Mouse (Mus musculus) midbrain, embryonic 13.5 days (tissue): ENCODE measurements around the gene Litaf. TPM values are rescaled to one million over a fixed set of nuclear protein-coding genes. Genes with fewer than 3 reads are reported as not detected.
A peak's percentile ranks its signal among the peaks of the same experiment; 100 is the strongest.

Experiments
- ATAC-seq: fragments of 200-750 bp; cut with Nextera tagmentation; 2 replicates; pipeline ENCODE4 v1.8.0; 2017; ENCODE audit warnings: mild to moderate bottlenecking, moderate TSS enrichment, moderate library complexity
- H3K27ac ChIP-seq: fragments of 300-500 bp; sonication (generic); 2 replicates; pipeline ENCODE4 v1.5.1; 2015; ENCODE audit warnings: inconsistent platforms, mild to moderate bottlenecking, moderate library complexity
- H3K27me3 ChIP-seq: fragments of 300-500 bp; sonication (generic); 2 replicates; pipeline ENCODE4 v1.6.1; 2015; ENCODE audit warnings: mild to moderate bottlenecking, inconsistent platforms
- H3K36me3 ChIP-seq: fragments of 300-500 bp; sonication (generic); 2 replicates; pipeline ENCODE4 v1.6.1; 2015; ENCODE audit warnings: mild to moderate bottlenecking, inconsistent platforms
- H3K4me1 ChIP-seq: fragments of 300-500 bp; sonication (generic); replicated peaks from 2 replicates; pipeline ENCODE4 v1.6.1; 2015; ENCODE audit warnings: inconsistent platforms
- H3K4me2 ChIP-seq: fragments of 300-500 bp; sonication (generic); replicated peaks from 2 replicates; pipeline ENCODE4 v1.6.1; 2015; ENCODE audit warnings: moderate library complexity, mild to moderate bottlenecking, inconsistent platforms
- H3K4me3 ChIP-seq: fragments of 300-500 bp; sonication (generic); replicated peaks from 2 replicates; pipeline ENCODE4 v1.5.1; 2015; ENCODE audit warnings: mild to moderate bottlenecking, inconsistent platforms
- H3K9ac ChIP-seq: fragments of 300-500 bp; sonication (generic); replicated peaks from 2 replicates; pipeline ENCODE4 v1.6.1; 2015; ENCODE audit warnings: mild to moderate bottlenecking, inconsistent platforms
- H3K9me3 ChIP-seq: fragments of 300-500 bp; sonication (generic); 2 replicates; pipeline ENCODE4 v1.6.1; 2016; ENCODE audit warnings: mild to moderate bottlenecking, inconsistent platforms
- WGBS: fragments of 180-500 bp; shearing (Covaris S2); methylation state at CpG from one replicate; pipeline ENCODE4 v1.1.7; 2015; 5-methylcytosine and 5-hydroxymethylcytosine counted together
- polyA plus RNA-seq: library from polyadenylated mRNA; unstranded; fragments of >200 nt; fragmentation: Nextera tagmentation; extraction: Ambion mirVana; gene quantifications from 2 replicates; pipeline ENCODE4 v1.2.1, GENCODE M21; 2015

Gene Litaf
- polyA plus RNA-seq, 1 experiment from 2014 or later = 33.5 TPM

DNA sequence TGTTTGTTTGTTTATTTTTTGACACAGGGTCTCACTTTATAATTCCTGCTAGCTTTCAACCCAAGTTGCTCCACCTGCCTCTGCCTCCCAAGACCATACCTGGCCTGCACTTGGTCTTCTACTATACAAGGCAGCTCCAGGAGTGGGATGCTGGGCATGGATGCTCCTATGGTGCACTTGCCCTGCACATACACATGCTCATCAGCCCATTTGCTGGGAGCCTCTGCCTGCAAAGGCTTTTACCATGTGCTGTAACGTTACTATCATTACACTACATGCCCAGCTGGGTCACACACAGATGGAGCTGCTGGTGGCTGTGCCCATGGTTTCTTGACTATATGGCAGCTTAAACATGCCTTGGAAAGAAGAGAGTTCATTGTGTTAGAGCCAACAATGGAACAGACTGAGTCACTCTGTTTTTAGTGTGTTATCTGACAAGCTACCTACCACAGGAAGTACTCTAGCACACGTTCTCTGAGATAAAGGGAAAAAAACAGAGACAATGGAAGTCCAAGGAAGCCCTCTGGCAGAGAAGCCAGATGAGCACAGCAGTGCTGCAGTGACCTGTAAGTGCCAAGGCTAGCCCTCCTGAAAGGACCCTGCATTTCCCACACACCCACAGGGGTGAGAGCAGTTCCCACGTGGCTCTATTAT lies 12.4 kb upstream of the Litaf start:
- H3K36me3 ChIP-seq = peaks cover 77% of the 10 kb centered on the region
- no peak overlapping the region for H3K9ac ChIP-seq
- no peak overlapping the region for H3K4me2 ChIP-seq
- no peaks in the 10 kb centered on the region for H3K27me3 ChIP-seq
- H3K4me1 ChIP-seq = peaks cover 8% of the 10 kb centered on the region
- no peak for ATAC-seq
- WGBS = 87% methylated on average over 3 of the region's 3 CpGs
- H3K27ac ChIP-seq = no peak overlapping the region
- no peak overlapping the region for H3K4me3 ChIP-seq
- no peaks in the 10 kb centered on the region for H3K9me3 ChIP-seq

DNA sequence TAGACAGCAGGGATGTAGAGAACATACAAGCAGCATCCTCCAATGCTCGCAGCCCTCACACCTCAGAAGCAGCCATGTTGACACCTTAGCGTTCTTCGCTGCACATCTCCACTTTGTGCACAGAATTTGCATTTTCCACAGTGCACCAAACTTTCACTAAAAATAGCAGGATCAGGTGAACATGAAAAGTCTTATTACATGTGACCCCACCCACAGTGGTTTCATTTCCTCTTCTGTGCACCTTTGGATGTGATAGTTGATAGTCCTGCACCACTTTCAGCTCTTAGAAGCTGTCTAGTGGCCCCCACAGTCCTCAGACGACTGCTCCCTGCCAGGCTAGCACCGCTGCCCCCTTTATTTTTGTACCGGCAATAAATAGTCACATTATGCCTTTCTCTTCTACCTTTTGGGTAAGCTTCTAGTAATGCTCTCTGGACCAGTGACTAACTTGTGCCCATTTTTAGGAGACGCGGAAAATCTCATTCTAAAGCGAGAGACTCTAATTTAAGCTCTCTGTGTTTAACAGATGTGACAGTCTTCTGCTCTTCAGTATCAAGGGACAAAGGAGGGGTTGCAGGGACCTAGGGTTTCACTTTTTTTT lies 11.7 kb upstream of the Litaf start:
- 94% methylated on average over 9 of the region's 9 CpGs for WGBS
- Histone ChIP-seq H3K4me1 (peaks cover 15% of the 10 kb centered on the region), H3K36me3 (peaks cover 77% of the 10 kb centered on the region), H3K9me3 (no peaks in the 10 kb centered on the region), H3K27ac (no peak overlapping the region), H3K27me3 (no peaks in the 10 kb centered on the region), H3K4me3 (no peak overlapping the region), H3K9ac (no peak overlapping the region), H3K4me2 (no peak overlapping the region)
- ATAC-seq = no peak

DNA sequence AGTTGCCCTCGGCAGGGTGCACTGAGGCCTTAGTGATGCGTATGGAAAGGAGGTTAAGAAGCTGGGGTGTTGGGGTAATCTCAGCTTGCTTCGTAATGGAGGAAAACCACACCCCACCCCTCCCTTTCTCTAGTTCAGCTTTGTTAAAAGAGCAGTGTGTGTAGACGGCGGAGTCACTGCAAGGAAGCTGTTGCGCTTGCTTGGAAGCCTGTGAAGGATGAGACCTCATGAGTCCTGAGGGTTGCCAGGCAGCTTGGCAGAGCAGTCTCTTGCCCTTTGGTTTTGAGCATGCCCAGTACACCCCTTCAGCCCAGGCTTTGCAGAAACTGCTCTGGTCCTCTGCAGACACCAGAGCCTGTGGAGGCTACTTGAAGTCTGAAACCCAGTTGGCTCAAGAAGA lies 7.1 kb upstream of the Litaf start:
- no peak overlapping the region for H3K4me3 ChIP-seq
- H3K9me3 ChIP-seq = no peaks in the 10 kb centered on the region
- H3K9ac ChIP-seq = no peak overlapping the region
- H3K4me2 ChIP-seq = no peak overlapping the region
- no peaks in the 10 kb centered on the region for H3K27me3 ChIP-seq
- H3K36me3 ChIP-seq = peaks cover 62% of the 10 kb centered on the region
- peaks cover 58% of the 10 kb centered on the region for H3K4me1 ChIP-seq
- H3K27ac ChIP-seq = no peak overlapping the region
- no peak for ATAC-seq
- 77% methylated on average over 6 of the region's 6 CpGs for WGBS

DNA sequence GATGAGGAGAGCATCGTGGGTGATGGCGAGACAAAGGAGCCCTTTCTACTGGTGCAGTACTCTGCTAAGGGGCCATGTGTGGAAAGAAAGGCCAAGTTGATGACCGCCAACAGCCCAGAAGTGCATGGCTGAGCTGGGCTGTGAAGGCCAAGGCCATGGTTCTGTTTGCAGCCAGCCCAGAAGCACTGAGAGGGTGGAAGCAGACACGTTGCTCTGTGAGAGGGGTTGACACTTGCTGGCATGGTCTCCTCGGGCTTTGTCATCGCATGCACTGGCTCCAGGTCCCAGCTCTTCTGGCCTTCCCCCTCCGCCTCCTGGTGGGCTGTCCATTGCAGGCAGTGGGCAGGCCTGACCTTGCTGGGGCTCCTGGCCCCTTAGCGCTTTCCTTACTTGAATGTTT lies 6.5 kb upstream of the Litaf start:
- ATAC-seq = no peak
- peak overlapping the region; percentile 9; the same call in 1 of the 2 replicates for H3K27ac ChIP-seq
- H3K27me3 ChIP-seq = no peaks in the 10 kb centered on the region
- H3K4me3 ChIP-seq = no peak overlapping the region
- WGBS = 89% methylated on average over 8 of the region's 8 CpGs
- peaks cover 65% of the 10 kb centered on the region for H3K4me1 ChIP-seq
- no peaks in the 10 kb centered on the region for H3K9me3 ChIP-seq
- H3K36me3 ChIP-seq = peaks cover 62% of the 10 kb centered on the region
- H3K9ac ChIP-seq = no peak overlapping the region
- H3K4me2 ChIP-seq = no peak overlapping the region

DNA sequence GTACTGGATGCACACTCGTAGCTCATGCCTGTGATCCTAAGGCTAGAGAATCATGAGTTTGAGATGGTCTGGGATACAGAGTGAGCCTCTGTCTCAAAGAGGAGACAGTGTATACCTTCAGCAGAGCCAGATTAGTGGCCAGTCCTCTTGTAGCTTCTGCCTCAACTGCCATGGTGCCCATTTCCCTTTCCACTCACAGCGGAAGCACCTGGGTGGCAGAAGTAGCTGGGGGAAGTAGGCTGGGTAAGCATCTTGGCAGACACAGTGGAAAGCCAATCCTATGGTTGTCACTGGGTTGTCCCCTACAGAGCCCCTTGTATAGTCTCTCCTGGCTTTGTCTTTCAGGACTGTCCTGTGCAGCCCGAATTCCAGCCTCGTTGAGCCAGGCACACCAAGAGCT lies 5.9 kb upstream of the Litaf start:
- H3K36me3 ChIP-seq = peaks cover 61% of the 10 kb centered on the region
- peaks cover 69% of the 10 kb centered on the region for H3K4me1 ChIP-seq
- no peaks in the 10 kb centered on the region for H3K9me3 ChIP-seq
- no peak overlapping the region for H3K4me2 ChIP-seq
- H3K27ac ChIP-seq = peak overlapping the region; percentile 9; the same call in 1 of the 2 replicates
- no peak for ATAC-seq
- H3K27me3 ChIP-seq = no peaks in the 10 kb centered on the region
- H3K9ac ChIP-seq = no peak overlapping the region
- no peak overlapping the region for H3K4me3 ChIP-seq
- WGBS = 91% methylated on average over 4 of the region's 4 CpGs

DNA sequence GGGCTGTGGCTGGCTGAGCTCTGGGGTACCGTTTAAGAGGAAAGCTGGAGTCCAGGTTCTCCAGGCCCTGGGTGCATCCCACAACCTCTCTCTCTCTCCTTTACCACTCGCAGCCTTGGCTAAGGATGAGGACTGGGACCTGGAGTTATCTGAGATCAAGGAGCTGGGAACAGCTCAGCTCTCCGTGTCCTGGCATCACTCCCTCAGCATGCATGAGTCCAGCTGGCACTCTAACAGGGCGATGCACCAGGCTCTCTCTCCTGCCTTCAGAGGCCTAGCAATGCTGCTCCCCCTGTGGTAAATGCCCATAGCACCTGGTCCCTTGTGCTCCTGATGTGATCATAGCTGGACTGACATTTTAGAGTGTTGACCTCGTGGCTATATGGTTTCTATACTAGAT lies 5.2 kb upstream of the Litaf start:
- Histone ChIP-seq H3K4me2 (no peak overlapping the region), H3K4me3 (no peak overlapping the region), H3K9ac (no peak overlapping the region), H3K4me1 (peaks cover 69% of the 10 kb centered on the region), H3K9me3 (no peaks in the 10 kb centered on the region), H3K27me3 (no peaks in the 10 kb centered on the region), H3K27ac (no peak overlapping the region), H3K36me3 (peaks cover 54% of the 10 kb centered on the region)
- 94% methylated on average over 5 of the region's 5 CpGs for WGBS
- no peak for ATAC-seq

DNA sequence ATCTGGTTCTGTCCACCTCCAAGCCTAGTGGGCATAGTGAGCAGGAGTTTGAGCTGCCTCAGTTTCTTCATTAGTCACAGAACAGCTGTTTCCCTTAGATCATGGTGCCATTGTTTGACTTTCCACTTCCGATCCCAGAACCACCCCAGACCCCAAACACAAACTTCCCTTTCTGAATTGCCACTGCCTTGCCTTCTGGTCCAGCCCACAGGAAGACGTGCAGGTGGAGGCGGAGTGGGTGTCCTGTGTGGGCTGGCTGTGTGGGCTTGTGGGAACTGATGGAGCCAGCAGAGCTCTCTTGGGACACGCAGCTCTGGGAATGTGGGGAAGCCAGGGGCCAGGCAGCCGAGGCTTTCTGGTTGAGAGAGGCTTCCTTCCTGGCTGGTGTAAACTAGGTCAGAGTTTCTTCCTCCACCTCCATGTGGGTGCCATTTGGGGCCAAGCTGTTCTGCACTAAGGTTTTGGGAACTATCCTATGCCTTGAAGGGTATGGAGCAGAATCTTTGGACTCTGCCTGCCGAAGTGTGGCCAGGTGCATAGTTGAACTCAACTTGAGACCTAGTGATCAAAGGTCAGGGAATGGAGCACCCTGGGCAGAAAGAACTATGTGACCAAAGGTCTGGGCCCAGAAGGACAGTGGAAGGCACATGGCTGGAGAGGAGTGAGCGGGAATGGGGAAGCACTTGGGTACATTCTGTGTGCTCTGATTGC lies 3.9 kb upstream of the Litaf start:
- H3K27me3 ChIP-seq = no peaks in the 10 kb centered on the region
- no peak for ATAC-seq
- no peaks in the 10 kb centered on the region for H3K9me3 ChIP-seq
- no peak overlapping the region for H3K27ac ChIP-seq
- H3K4me1 ChIP-seq = peaks cover 78% of the 10 kb centered on the region
- peaks cover 41% of the 10 kb centered on the region for H3K36me3 ChIP-seq
- H3K4me2 ChIP-seq = peak overlapping the region; percentile 88
- H3K9ac ChIP-seq = no peak overlapping the region
- H3K4me3 ChIP-seq = no peak overlapping the region
- WGBS = 87% methylated on average over 7 of the region's 7 CpGs

DNA sequence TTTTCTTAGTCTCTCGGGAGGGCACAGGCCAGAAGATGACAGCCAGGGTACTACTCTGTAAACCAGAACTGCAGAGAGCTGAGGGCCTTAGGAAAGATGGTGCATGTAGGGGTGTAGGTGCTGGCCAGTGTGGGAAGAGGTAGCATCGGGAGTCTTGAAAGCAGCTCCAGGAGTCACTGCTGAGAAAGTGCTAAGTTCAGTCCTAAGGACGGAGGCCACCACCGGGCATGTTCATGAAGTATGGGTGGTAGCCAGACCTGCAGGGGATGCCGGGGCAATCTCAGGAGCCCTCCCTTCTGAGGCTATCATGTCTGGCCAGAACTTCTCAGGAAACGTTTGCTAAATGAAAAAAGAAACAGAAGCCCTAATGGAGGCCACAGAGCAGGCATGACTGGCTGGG lies 3.3 kb upstream of the Litaf start:
- Histone ChIP-seq H3K4me2 (peak overlapping the region; percentile 88), H3K27ac (peak overlapping the region; percentile 8; the same call in 1 of the 2 replicates), H3K4me1 (peaks cover 83% of the 10 kb centered on the region), H3K9me3 (no peaks in the 10 kb centered on the region), H3K36me3 (peaks cover 36% of the 10 kb centered on the region), H3K4me3 (0 out of 2 replicates have a peak overlapping the region, but pooled peaks have one; percentile 1), H3K27me3 (no peaks in the 10 kb centered on the region), H3K9ac (no peak overlapping the region)
- WGBS = 83% methylated on average over 6 of the region's 6 CpGs
- ATAC-seq = no peak

DNA sequence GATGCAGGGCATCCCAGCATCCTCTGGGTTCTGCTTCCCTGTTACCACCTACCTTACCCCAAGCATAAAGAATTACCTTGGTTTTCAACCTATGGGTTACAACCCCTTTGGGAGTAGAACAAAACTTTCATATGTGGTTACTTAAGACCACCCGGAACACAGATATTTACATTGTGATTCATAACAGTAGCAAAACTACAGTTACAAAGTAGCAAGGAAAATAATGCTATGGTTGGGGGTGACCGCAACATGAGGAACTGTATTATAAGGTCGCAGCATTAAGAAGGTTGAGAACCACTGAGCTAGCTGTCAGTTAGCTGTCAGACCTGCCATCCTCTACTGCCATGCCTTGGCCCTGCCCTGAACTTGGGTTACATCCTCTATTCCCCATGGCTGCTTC lies 2.7 kb upstream of the Litaf start:
- H3K9me3 ChIP-seq = no peaks in the 10 kb centered on the region
- peak overlapping the region; percentile 97; the same call in 1 of the 2 replicates for H3K9ac ChIP-seq
- ATAC-seq = no peak
- peak overlapping the region; percentile 78; the same call in 1 of the 2 replicates for H3K4me3 ChIP-seq
- H3K4me2 ChIP-seq = peak overlapping the region; percentile 88
- no peak overlapping the region for H3K27ac ChIP-seq
- peaks cover 84% of the 10 kb centered on the region for H3K4me1 ChIP-seq
- 98% methylated on average over 3 of the region's 3 CpGs for WGBS
- peaks cover 30% of the 10 kb centered on the region for H3K36me3 ChIP-seq
- H3K27me3 ChIP-seq = no peaks in the 10 kb centered on the region

DNA sequence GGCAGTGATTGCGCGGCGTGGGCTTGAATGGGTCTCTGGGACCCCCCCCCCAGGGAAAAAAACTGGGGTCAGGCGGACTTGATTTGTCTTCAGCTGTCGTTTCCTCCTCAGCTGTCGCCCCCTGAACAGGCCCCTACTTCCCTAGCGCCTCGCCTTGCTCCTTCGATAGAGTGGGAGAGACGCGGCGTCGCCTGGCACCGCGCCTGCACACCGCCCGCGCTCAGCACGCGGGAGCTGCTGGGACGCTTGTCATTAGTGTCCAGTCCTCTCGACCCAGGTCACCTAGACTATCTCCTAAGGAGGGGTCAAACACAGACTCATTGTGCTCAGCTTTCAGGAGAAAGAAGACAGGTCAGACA lies 855 bp upstream of the Litaf start:
- Histone ChIP-seq H3K4me2 (peak overlapping the region; percentile 88), H3K27ac (peak overlapping the region; percentile 99), H3K4me3 (peak overlapping the region; percentile 78), H3K9ac (peak overlapping the region; percentile 97), H3K36me3 (peaks cover 12% of the 10 kb centered on the region), H3K4me1 (peaks cover 78% of the 10 kb centered on the region), H3K27me3 (no peaks in the 10 kb centered on the region), H3K9me3 (no peaks in the 10 kb centered on the region)
- 2% methylated on average over 22 of the region's 22 CpGs for WGBS
- ATAC-seq = peak; percentile 49

DNA sequence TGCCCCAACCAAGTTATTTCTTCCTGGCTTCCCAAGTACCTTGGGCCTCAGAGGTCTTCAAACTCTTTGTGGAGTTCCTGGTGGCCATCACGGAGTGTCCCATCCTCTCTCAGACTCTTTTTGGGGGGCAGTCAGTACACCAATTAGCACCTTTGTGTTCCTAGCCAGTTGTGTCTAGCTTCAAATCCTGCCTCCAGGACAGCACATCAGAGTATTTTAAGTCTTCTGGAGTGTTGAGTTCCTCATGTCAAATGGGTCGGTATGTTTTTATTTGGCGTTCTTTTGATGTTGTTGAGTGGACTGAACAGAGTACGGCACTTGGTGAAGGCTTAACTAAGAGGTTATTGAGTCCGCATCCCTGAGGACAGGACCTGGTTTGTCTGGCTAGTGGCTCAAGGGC lies 526 bp downstream of the Litaf start:
- H3K36me3 ChIP-seq = no peaks in the 10 kb centered on the region
- no peaks in the 10 kb centered on the region for H3K27me3 ChIP-seq
- H3K4me2 ChIP-seq = peak overlapping the region; percentile 53
- 51% methylated on average over 5 of the region's 5 CpGs for WGBS
- peak; percentile 25 for ATAC-seq
- H3K4me3 ChIP-seq = peak overlapping the region; percentile 78
- no peaks in the 10 kb centered on the region for H3K9me3 ChIP-seq
- H3K4me1 ChIP-seq = peaks cover 67% of the 10 kb centered on the region
- H3K27ac ChIP-seq = peak overlapping the region; percentile 99
- H3K9ac ChIP-seq = peak overlapping the region; percentile 58

DNA sequence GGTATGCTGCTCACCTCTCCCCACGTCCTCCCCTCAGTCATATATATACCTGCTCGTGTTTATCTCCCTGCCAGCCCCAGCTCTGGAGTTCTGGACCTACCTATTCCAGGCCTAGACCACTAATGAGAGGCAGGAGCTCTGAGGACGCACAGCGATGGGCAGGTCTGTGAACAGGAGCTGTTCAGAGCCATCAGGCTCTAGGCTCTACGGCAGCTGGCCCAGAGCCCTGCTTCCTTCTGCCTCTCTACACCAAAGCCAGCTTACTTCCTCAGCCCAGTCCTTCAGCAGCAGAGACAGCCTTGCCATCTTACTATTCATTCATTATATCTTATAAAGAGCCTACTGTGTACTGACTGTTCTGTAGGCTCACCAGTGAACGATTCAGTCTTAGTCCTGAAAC lies 1.2 kb downstream of the Litaf start:
- no peaks in the 10 kb centered on the region for H3K36me3 ChIP-seq
- 0 out of 2 replicates have a peak overlapping the region, but pooled peaks have one; percentile 53 for H3K4me2 ChIP-seq
- ATAC-seq = no peak
- no peaks in the 10 kb centered on the region for H3K9me3 ChIP-seq
- H3K9ac ChIP-seq = no peak overlapping the region
- no peaks in the 10 kb centered on the region for H3K27me3 ChIP-seq
- H3K4me1 ChIP-seq = peaks cover 60% of the 10 kb centered on the region
- no peak overlapping the region for H3K27ac ChIP-seq
- WGBS = 91% methylated on average over 6 of the region's 6 CpGs
- H3K4me3 ChIP-seq = no peak overlapping the region
